Mouse (Mus musculus): ENCODE results near the gene Sdf2l1. TPM values are rescaled to one million over a fixed set of nuclear protein-coding genes. Genes with fewer than 3 reads are reported as not detected.

Sdf2l1 gene
- polyA plus RNA-seq, 1 experiment from 2014 or later: 66.0 TPM

DNA sequence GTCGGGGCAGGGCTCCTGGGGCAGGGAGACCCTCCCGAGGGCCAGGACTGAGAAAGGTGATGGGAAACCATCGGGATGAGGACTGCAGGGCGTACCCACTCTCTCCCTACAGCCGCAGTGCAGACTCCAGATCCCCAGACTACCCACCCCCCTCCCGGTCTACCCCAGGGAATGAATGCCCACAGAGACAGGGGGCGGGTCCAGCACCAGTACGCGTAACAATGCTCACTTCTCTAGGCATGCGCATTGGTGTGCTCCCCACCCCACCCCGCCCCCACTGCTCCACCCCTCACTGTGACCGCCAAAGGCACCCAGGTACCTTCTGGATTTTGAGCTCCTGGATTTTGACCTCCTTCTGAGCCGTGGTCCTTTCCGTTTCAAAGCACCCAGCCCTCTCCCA lies 10.6 kb downstream of the Sdf2l1 start:
- Histone ChIP-seq H3K36me3 (ENCODE audit: insufficient read depth) (peaks cover 52% of the 10 kb centered on the region), H3K27ac (ENCODE audit: low read depth) (no peak overlapping the region), H3K4me3 (ENCODE audit: low read depth, low read length) (no peak overlapping the region), H3K27me3 (ENCODE audit: insufficient read depth, low read length) (no peaks in the 10 kb centered on the region), H3K4me1 (ENCODE audit: insufficient read depth) (0 out of 2 replicates have a peak, but pooled peaks cover 6% of the 10 kb centered on the region), H3K9me3 (ENCODE audit: low read depth, low read length) (no peaks in the 10 kb centered on the region), H3K9ac (no peak overlapping the region), H3K4me2 (no peak overlapping the region)
- TF ChIP-seq CTCF (IDR thresholded peaks at IDR 0.05; ENCODE audit: low read depth): no peak
- DNase-seq: no peak
- WGBS: 77% methylated on average over 14 of the region's 14 CpGs
- ATAC-seq (ENCODE audit: insufficient read depth): no peak

DNA sequence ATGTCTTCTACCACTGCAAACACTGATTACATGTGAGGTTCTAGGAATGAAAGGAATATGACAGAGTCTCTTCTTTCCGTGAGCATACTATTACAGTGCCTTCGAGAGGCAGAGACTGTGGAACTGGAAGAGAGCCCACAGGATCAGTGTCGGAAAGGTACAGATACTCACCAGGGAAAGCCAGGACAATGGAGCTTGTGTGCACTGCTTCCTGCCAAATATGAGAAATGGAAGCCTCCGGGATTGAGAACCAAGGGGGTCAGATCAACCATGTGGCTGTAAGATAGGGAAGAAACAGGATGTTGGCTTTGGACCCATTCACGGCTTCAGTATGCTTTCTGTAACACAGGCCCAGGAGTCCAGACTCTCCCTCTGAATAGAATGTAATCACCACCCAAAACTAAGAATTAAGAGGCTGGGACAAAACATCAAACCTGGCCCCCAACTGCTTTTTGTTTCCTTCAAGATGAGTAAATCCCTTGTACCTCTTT lies 14.8 kb downstream of the Sdf2l1 start:
- Histone ChIP-seq H3K9me3 (ENCODE audit: low read depth, low read length) (no peaks in the 10 kb centered on the region), H3K4me1 (ENCODE audit: insufficient read depth) (no peaks in the 10 kb centered on the region), H3K4me3 (ENCODE audit: low read depth, low read length) (no peak overlapping the region), H3K36me3 (ENCODE audit: insufficient read depth) (peaks cover 69% of the 10 kb centered on the region), H3K27me3 (ENCODE audit: insufficient read depth, low read length) (no peaks in the 10 kb centered on the region), H3K9ac (no peak overlapping the region), H3K4me2 (no peak overlapping the region), H3K27ac (ENCODE audit: low read depth) (no peak overlapping the region)
- 83% methylated on average over 5 of the region's 5 CpGs for WGBS
- no peak for TF ChIP-seq CTCF (IDR thresholded peaks at IDR 0.05; ENCODE audit: low read depth)
- ATAC-seq (ENCODE audit: insufficient read depth) (no peak), DNase-seq (no peak)

DNA sequence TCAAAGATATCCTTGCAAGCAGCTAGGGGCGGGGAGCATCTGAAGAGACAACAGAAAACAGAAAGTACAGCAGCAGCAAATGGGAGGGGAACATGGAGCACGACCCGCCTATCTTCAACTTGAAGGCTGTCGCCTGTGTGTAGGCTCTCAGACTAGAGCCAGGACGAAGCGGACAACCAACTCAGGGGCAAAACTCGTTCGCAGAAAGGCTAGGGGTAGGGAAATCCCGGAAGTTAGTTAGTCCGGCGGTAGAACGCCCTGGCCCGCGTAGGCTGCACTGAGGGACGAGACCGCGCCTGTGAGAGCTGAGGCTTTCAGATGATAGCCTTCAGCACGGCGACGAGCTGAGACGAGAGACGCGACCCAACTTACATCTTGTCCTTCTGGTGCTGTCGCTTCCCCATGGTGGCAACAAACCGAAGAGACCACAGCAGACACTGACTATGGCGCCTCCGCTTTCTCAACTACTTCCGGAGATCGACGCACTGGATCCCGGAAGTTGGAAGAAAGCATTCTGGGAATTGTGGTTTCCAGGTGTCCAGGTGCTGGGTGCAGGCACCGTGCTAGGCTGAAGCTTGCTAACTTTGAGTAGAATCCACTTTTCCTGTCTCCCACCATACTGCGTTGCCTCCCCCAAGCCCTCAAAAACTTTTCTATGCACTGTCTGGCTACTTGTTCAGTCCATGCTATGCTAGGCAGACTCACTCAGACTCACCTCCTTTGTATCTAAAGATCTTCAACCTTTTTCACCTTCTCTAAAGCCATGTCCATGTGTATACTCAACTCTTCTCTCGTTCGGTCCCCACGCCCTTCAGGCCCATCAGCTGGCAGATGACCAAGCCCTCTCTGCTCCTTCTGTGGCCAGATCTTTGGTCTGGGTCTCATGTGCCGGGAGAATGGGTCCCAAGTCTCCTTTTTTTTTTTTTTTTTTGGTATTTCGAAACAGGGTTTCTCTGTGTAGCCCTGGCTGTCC lies 21.1 kb downstream of the Sdf2l1 start, which contains the start of gene Ppil2:
Gene Ppil2 (minus strand): TSS at position 487 of the 973 bp plus-strand sequence.
- DNase-seq: peak; percentile 89
- Histone ChIP-seq H3K9me3 (ENCODE audit: low read depth, low read length) (no peaks in the 10 kb centered on the region), H3K27ac (ENCODE audit: low read depth) (no peak within 1 kb of the TSS; the same call in 1 of the 2 replicates), H3K27me3 (ENCODE audit: insufficient read depth, low read length) (no peaks in the 10 kb centered on the region), H3K9ac (peak within 1 kb of the TSS; percentile 80), H3K4me1 (ENCODE audit: insufficient read depth) (peaks cover 6% of the 10 kb centered on the region; the same call in 1 of the 2 replicates), H3K36me3 (ENCODE audit: insufficient read depth) (peaks cover 38% of the 10 kb centered on the region), H3K4me2 (peak within 1 kb of the TSS; percentile 69), H3K4me3 (ENCODE audit: low read depth, low read length) (peak within 1 kb of the TSS; percentile 62)
- 6% methylated on average over 37 of the region's 38 CpGs for whole genome bisulfite sequencing
- no peak for TF ChIP-seq CTCF (IDR thresholded peaks at IDR 0.05; ENCODE audit: low read depth)
- peak; percentile 88 for ATAC-seq (ENCODE audit: insufficient read depth)

DNA sequence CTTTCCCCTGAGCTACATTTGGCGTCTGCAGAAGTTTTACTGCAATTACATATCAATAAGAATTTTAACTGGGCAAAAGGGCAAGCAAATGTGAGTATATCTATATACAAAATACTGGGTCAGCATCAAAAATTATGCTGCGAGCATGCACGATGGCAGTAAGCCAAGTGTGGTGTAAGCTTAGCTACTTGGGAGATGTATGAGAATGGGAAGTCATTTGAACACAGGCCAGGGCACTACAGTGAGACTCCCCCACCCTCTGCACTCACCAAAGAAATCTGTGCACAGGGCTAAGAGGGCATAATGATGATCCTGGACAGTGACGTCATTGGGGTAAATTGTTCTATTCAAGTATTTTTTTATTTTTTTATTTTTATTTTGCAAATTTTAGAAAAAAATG lies 27.6 kb downstream of the Sdf2l1 start:
- Histone ChIP-seq H3K36me3 (ENCODE audit: insufficient read depth) (peaks cover 73% of the 10 kb centered on the region), H3K4me3 (ENCODE audit: low read depth, low read length) (no peak overlapping the region), H3K9me3 (ENCODE audit: low read depth, low read length) (no peaks in the 10 kb centered on the region), H3K27me3 (ENCODE audit: insufficient read depth, low read length) (no peaks in the 10 kb centered on the region), H3K4me1 (ENCODE audit: insufficient read depth) (peaks cover 10% of the 10 kb centered on the region), H3K27ac (ENCODE audit: low read depth) (no peak overlapping the region), H3K9ac (no peak overlapping the region), H3K4me2 (no peak overlapping the region)
- WGBS: 48% methylated on average over 4 of the region's 4 CpGs
- DNase-seq (peak; percentile 93), ATAC-seq (ENCODE audit: insufficient read depth) (peak; percentile 88)
- TF ChIP-seq CTCF (IDR thresholded peaks at IDR 0.05; ENCODE audit: low read depth): 0 out of 2 replicates have a peak, but pooled peaks have one; percentile 1

DNA sequence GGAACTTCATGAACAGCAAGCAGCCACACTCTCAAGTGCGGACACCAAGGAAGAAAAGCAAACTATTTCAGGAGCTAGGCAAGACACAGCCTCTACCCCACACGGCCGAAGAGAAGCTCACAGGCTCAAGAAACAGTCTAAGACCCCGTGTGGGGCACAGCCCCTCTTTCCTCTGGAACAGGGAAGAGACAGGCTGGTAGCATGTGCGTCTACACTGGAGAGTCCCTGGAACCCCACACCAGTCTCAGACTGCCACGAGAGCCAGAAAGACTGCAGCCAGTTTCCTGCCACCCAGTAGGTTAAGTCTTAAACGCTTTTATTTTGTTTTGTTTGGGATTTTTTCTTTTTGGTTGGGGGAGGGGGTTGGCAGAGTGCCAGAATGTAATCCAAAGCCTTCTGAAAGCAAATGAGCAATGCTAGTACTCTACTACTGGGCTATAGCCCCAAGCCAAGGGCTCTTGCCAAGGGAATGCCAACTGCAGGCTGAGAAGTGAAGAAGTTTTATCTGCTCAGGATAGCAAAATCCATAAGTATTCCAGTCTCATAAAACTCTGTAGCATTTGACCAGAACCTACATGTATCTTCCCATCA lies 29.5 kb downstream of the Sdf2l1 start:
- no peak overlapping the region for H3K9ac ChIP-seq
- WGBS: 60% methylated on average over 7 of the region's 7 CpGs
- no peaks in the 10 kb centered on the region for H3K27me3 ChIP-seq (ENCODE audit: insufficient read depth, low read length)
- H3K4me3 ChIP-seq (ENCODE audit: low read depth, low read length): no peak overlapping the region
- H3K36me3 ChIP-seq (ENCODE audit: insufficient read depth): peaks cover 78% of the 10 kb centered on the region
- peaks cover 10% of the 10 kb centered on the region for H3K4me1 ChIP-seq (ENCODE audit: insufficient read depth)
- no peak overlapping the region for H3K4me2 ChIP-seq
- TF ChIP-seq CTCF (IDR thresholded peaks at IDR 0.05; ENCODE audit: low read depth): no peak
- ATAC-seq (ENCODE audit: insufficient read depth) (peak; percentile 59; the same call in 1 of the 2 replicates), DNase-seq (peak; percentile 75)
- H3K27ac ChIP-seq (ENCODE audit: low read depth): peak overlapping the region; percentile 32
- no peaks in the 10 kb centered on the region for H3K9me3 ChIP-seq (ENCODE audit: low read depth, low read length)

DNA sequence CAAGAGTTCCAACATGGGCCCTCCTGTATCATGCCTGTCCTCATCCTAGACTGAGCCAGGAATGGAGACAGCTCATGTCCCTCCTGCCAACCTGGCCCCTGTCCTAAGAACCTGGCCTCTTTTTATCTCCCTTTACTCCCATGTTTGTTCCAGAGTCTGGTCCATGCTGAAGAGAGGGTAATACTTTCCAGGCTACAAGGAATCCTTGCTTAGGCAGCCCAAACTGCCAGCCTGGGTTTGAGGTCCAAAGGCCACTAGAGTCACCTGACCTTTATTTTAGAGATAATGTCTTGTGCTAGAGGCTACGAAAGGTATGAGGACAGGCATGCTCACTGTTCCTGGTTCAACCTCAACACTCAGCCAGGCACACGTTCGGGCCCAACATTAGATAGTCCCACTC lies 35.2 kb downstream of the Sdf2l1 start:
- no peak for DNase-seq
- H3K9me3 ChIP-seq (ENCODE audit: low read depth, low read length): no peaks in the 10 kb centered on the region
- WGBS: 91% methylated on average over 3 of the region's 3 CpGs
- ATAC-seq (ENCODE audit: insufficient read depth): no peak
- H3K36me3 ChIP-seq (ENCODE audit: insufficient read depth): peaks cover 84% of the 10 kb centered on the region
- TF ChIP-seq CTCF (IDR thresholded peaks at IDR 0.05; ENCODE audit: low read depth): no peak
- H3K4me3 ChIP-seq (ENCODE audit: low read depth, low read length): no peak overlapping the region
- H3K4me2 ChIP-seq: no peak overlapping the region
- H3K27ac ChIP-seq (ENCODE audit: low read depth): no peak overlapping the region
- H3K4me1 ChIP-seq (ENCODE audit: insufficient read depth): no peaks in the 10 kb centered on the region
- H3K27me3 ChIP-seq (ENCODE audit: insufficient read depth, low read length): no peaks in the 10 kb centered on the region
- no peak overlapping the region for H3K9ac ChIP-seq

DNA sequence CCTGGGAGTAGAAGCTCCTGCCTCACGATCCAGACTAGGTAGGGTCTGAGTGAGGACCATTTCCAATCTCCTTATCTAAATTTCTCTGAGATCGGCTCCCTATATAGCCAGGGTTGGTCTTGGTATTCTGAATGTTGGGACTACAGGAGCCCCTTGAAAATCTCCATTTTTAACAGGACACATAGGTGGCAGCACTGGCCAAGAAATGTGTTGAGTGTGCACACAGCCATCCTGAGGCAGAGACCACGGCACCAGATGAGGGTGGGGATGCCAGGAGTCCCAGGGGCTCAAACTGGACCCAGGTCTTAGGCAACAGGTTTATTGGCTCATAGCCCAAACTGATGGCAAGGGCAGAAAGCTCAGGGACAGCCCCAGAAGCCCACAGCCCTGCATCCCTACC lies 43.8 kb downstream of the Sdf2l1 start:
- peaks cover 100% of the 10 kb centered on the region for H3K36me3 ChIP-seq (ENCODE audit: insufficient read depth)
- DNase-seq (peak; percentile 50), ATAC-seq (ENCODE audit: insufficient read depth) (no peak)
- H3K9ac ChIP-seq: no peak overlapping the region
- peak; percentile 39 for TF ChIP-seq CTCF (IDR thresholded peaks at IDR 0.05; ENCODE audit: low read depth)
- no peaks in the 10 kb centered on the region for H3K4me1 ChIP-seq (ENCODE audit: insufficient read depth)
- no peak overlapping the region for H3K27ac ChIP-seq (ENCODE audit: low read depth)
- H3K27me3 ChIP-seq (ENCODE audit: insufficient read depth, low read length): no peaks in the 10 kb centered on the region
- H3K4me2 ChIP-seq: no peak overlapping the region
- H3K4me3 ChIP-seq (ENCODE audit: low read depth, low read length): no peak overlapping the region
- WGBS: 63% methylated on average over 3 of the region's 3 CpGs
- no peaks in the 10 kb centered on the region for H3K9me3 ChIP-seq (ENCODE audit: low read depth, low read length)
